Mouse (Mus musculus) limb, embryonic 11.5 days (tissue): ENCODE results near the gene Rftn1. TPM values are rescaled to one million over a fixed set of nuclear protein-coding genes. Genes with fewer than 3 reads are reported as not detected.

ENCODE experiments used
- ATAC-seq: fragments of 200-750 bp; cut with Nextera tagmentation; 2 replicates; pipeline ENCODE4 v1.8.0; 2017; ENCODE audit warnings: low read depth; ENCODE audit not compliant: insufficient number of reproducible peaks, low FRiP score, low TSS enrichment
- DNase-seq: peaks from one replicate; pipeline ENCODE4 v3.0.0-alpha.2; 2015; ENCODE audit warnings: low spot score
- H3K27ac ChIP-seq: fragments of 300-500 bp; sonication (generic); replicated peaks from 2 replicates; pipeline ENCODE4 v1.5.1; 2014; ENCODE audit warnings: low read depth, mild to moderate bottlenecking, low read length
- H3K27me3 ChIP-seq: fragments of 300-500 bp; sonication (generic); 2 replicates; pipeline ENCODE4 v1.6.1; 2014; ENCODE audit warnings: mild to moderate bottlenecking, low read length, mixed read lengths; ENCODE audit not compliant: control insufficient read depth, insufficient read depth
- H3K36me3 ChIP-seq: fragments of 300-500 bp; sonication (generic); 2 replicates; pipeline ENCODE4 v1.6.1; 2014; ENCODE audit warnings: mild to moderate bottlenecking, low read length, moderate library complexity, mixed read lengths; ENCODE audit not compliant: control insufficient read depth, insufficient read depth
- H3K4me1 ChIP-seq: fragments of 300-500 bp; sonication (generic); 2 replicates; pipeline ENCODE4 v1.6.1; 2014; ENCODE audit warnings: low read length, mixed read lengths; ENCODE audit not compliant: control insufficient read depth, insufficient read depth
- H3K4me2 ChIP-seq: fragments of 300-500 bp; sonication (generic); 2 replicates; pipeline ENCODE4 v1.6.1; 2014; ENCODE audit warnings: low read depth, mild to moderate bottlenecking, moderate library complexity; ENCODE audit not compliant: severe bottlenecking
- H3K4me3 ChIP-seq: fragments of 300-500 bp; sonication (generic); 2 replicates; pipeline ENCODE4 v1.5.1; 2014; ENCODE audit warnings: low read depth, low read length
- H3K9ac ChIP-seq: fragments of 300-500 bp; sonication (generic); 2 replicates; pipeline ENCODE4 v1.6.1; 2014; ENCODE audit warnings: mild to moderate bottlenecking, low read length
- H3K9me3 ChIP-seq: fragments of 300-500 bp; sonication (generic); 2 replicates; pipeline ENCODE4 v1.6.1; 2016; ENCODE audit warnings: low read length; ENCODE audit not compliant: control insufficient read depth
- WGBS: fragments of 180-500 bp; shearing (Covaris S2); extraction: QIAGEN DNeasy Blood & Tissue Kit; methylation state at CpG from one replicate; pipeline ENCODE4 v1.1.7; 2014; 5-methylcytosine and 5-hydroxymethylcytosine counted together
- polyA plus RNA-seq: library from polyadenylated mRNA; unstranded; fragments of >200 nt; fragmentation: Nextera tagmentation; extraction: Ambion mirVana; gene quantifications from 2 replicates; pipeline ENCODE4 v1.2.1, GENCODE M21; 2014

Rftn1 gene
- polyA plus RNA-seq, 1 experiment from 2014 or later, result 5.1 TPM

GRCm38 (mm10) chr17:50021400-50021799 lies 169.1 kb downstream of the Rftn1 start:
- Histone ChIP-seq H3K27ac (no peak overlapping the region), H3K36me3 (no peaks in the 10 kb centered on the region), H3K9ac (no peak overlapping the region), H3K4me3 (no peak overlapping the region), H3K27me3 (no peaks in the 10 kb centered on the region), H3K9me3 (no peaks in the 10 kb centered on the region), H3K4me2 (no peak overlapping the region), H3K4me1 (0 out of 2 replicates have a peak, but pooled peaks cover 6% of the 10 kb centered on the region)
- 42% methylated on average over 4 of the region's 4 CpGs for WGBS
- ATAC-seq, result no peak
- DNase-seq, result no peak

DNA sequence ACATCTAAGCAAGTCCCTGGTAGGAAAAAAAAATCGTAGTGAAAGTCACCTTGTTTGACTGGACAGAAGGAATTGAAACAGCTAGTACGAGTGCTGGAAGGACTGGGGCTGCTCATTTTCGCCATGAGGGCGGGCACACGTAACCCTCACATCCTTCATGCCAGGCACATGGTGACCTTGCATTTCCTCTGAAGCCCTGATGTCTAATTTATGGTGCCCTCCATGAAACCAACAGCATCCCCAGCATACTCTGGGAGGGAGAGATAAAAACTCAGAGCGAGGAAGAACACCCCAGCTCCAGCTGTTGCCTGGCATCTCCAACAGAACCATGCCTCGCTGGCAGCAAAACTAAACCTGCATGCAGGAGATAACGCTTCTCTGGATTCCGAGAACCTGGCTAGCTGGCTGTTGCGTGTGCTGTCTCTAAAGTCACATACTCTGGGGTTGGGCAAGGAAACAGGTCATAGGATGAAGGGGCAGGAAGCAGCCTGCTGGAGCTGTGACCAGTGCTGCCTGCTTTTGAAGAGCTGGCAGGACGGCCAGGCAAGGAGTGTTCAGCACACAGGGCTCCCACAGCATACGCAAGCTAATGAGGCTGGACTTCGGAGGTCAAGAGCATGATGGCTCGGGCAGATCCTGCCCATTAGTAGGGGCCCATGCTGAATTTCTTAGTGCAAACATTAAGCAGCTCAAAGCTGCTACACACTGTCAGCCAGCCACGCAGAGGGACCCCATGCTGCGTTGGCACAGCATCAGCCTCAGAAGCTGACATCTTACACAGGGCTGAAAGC lies 170.1 kb downstream of the Rftn1 start:
- Histone ChIP-seq H3K36me3 (no peaks in the 10 kb centered on the region), H3K4me2 (no peak overlapping the region), H3K9me3 (no peaks in the 10 kb centered on the region), H3K4me3 (no peak overlapping the region), H3K27me3 (no peaks in the 10 kb centered on the region), H3K4me1 (0 out of 2 replicates have a peak, but pooled peaks cover 6% of the 10 kb centered on the region), H3K27ac (no peak overlapping the region), H3K9ac (no peak overlapping the region)
- ATAC-seq (no peak), DNase-seq (no peak)
- WGBS, result 57% methylated on average over 16 of the region's 16 CpGs

DNA sequence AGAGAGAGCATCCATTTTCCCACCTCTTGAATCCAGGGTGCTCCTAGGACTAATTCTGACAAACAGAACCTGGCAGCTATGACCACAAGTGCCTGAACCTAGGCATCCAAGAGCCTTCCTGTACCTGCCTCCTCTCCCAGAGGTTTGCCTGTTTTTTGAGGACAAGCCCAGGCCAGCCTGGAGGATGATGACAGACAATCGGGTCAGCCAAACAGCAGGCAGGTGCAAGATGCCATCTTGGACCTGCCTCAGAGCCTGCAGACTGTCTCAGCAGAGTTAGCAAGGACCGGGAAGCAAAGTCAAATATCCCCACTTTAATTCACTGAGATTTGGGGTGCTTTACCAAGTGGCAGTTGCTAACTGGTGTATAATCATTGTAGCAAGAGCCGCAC lies 170.7 kb downstream of the Rftn1 start:
- Histone ChIP-seq H3K9me3 (no peaks in the 10 kb centered on the region), H3K27me3 (no peaks in the 10 kb centered on the region), H3K36me3 (no peaks in the 10 kb centered on the region), H3K4me1 (0 out of 2 replicates have a peak, but pooled peaks cover 6% of the 10 kb centered on the region), H3K27ac (no peak overlapping the region), H3K4me3 (no peak overlapping the region), H3K9ac (no peak overlapping the region), H3K4me2 (no peak overlapping the region)
- DNase-seq (no peak), ATAC-seq (no peak)
- 85% methylated on average over 3 of the region's 3 CpGs for WGBS

DNA sequence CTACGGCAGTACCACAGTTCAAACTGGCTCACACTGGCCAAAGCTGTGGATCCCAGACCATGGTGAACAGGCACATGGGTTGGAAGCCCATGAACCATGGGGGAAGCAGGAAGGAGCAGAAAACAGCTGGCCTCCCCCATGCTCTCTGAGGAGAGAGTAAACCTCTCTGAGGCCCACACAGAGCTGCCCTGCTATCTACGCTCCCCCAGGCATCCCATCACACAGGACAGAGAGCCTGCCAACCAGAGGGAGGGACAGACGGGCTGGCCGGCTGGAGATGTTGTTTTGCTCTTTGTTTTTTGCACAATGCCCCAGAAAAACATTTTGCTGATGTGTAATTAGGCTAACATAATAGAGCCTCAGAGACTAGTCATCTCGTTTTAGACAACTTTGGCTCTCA lies 171.4 kb downstream of the Rftn1 start:
- Histone ChIP-seq H3K9ac (no peak overlapping the region), H3K4me3 (no peak overlapping the region), H3K36me3 (no peaks in the 10 kb centered on the region), H3K4me2 (no peak overlapping the region), H3K27me3 (no peaks in the 10 kb centered on the region), H3K9me3 (no peaks in the 10 kb centered on the region), H3K27ac (no peak overlapping the region), H3K4me1 (0 out of 2 replicates have a peak, but pooled peaks cover 6% of the 10 kb centered on the region)
- DNase-seq (no peak), ATAC-seq (no peak)
- 77% methylated on average over 5 of the region's 5 CpGs for WGBS

DNA sequence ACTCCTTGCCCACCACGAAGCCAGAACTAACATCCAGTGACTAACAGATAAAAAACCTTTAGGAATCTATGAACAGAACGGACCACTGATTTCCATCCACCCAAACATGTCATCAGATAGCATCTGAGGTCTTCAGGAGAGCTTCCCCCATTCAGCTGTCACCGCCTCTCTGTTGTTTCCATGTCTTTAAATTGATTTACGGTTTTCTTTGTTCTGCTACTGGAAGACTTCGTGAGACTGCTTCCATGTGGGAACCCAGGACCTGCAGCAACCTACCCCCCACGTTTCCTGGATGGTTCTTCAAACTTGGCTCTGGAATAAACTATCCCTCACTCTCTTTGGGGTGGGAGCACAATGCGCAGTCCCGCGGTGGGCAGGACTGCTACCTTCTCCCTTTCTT lies 175.8 kb downstream of the Rftn1 start:
- Histone ChIP-seq H3K9ac (no peak overlapping the region), H3K4me2 (no peak overlapping the region), H3K27me3 (no peaks in the 10 kb centered on the region), H3K27ac (no peak overlapping the region), H3K4me3 (no peak overlapping the region), H3K9me3 (no peaks in the 10 kb centered on the region), H3K4me1 (no peaks in the 10 kb centered on the region), H3K36me3 (no peaks in the 10 kb centered on the region)
- ATAC-seq, result no peak
- no peak for DNase-seq
- WGBS, result 66% methylated on average over 9 of the region's 9 CpGs

GRCm38 (mm10) chr17:50013848-50014247 lies 176.6 kb downstream of the Rftn1 start:
- H3K9me3 ChIP-seq, result no peaks in the 10 kb centered on the region
- WGBS, result 68% methylated on average over 2 of the region's 2 CpGs
- no peaks in the 10 kb centered on the region for H3K36me3 ChIP-seq
- DNase-seq, result no peak
- H3K4me3 ChIP-seq, result no peak overlapping the region
- no peak overlapping the region for H3K9ac ChIP-seq
- no peak overlapping the region for H3K27ac ChIP-seq
- H3K27me3 ChIP-seq, result no peaks in the 10 kb centered on the region
- H3K4me1 ChIP-seq, result no peaks in the 10 kb centered on the region
- no peak for ATAC-seq
- no peak overlapping the region for H3K4me2 ChIP-seq

DNA sequence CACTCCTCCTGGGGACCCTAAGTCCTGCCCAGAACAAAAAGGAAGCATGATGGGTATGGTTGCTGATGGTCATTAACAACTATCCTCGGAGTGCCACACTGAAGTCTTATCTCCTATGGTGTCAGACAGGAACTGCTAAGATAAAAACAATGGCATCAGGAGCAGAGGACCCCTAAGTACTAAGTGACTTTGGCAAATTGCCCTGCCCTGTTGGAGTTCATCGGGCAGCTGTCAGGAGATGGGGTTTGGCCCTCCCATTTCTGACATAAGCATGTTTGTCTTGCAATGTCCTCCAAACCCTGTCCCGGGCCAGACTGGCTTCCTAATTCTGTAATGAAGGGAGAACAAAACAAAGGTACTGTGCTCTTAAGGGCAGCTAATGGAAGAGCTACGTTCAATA lies 180.4 kb downstream of the Rftn1 start:
- Histone ChIP-seq H3K9me3 (no peaks in the 10 kb centered on the region), H3K27ac (no peak overlapping the region), H3K36me3 (no peaks in the 10 kb centered on the region), H3K27me3 (no peaks in the 10 kb centered on the region), H3K4me1 (0 out of 2 replicates have a peak, but pooled peaks cover 3% of the 10 kb centered on the region), H3K9ac (no peak overlapping the region), H3K4me3 (no peak overlapping the region), H3K4me2 (no peak overlapping the region)
- ATAC-seq, result no peak
- 21% methylated on average over 4 of the region's 4 CpGs for WGBS
- DNase-seq, result no peak

- Histone ChIP-seq H3K9me3 (no peaks in the 10 kb centered on the region), H3K9ac (no peak overlapping the region), H3K4me2 (peak overlapping the region; percentile 17; the same call in 1 of the 2 replicates), H3K27ac (no peak overlapping the region), H3K36me3 (no peaks in the 10 kb centered on the region), H3K4me3 (no peak overlapping the region), H3K4me1 (0 out of 2 replicates have a peak, but pooled peaks cover 3% of the 10 kb centered on the region), H3K27me3 (no peaks in the 10 kb centered on the region)
- no peak for ATAC-seq
- DNase-seq, result peak; percentile 49
- 10% methylated on average over 9 of the region's 9 CpGs for WGBS
These were observed 183.6 kb downstream of the Rftn1 start for GRCm38 (mm10) chr17:50006721-50007351.
